Mouse (Mus musculus) hindbrain, embryonic 15.5 days (tissue): ENCODE data around the gene Traf3ip2. TPM values are rescaled to one million over a fixed set of nuclear protein-coding genes. Genes with fewer than 3 reads are reported as not detected.

ENCODE experiments used
- ATAC-seq: fragments of 200-750 bp; cut with Nextera tagmentation; 2 replicates; pipeline ENCODE4 v1.8.0; 2017; ENCODE audit warnings: low read depth, moderate number of reproducible peaks, moderate TSS enrichment; ENCODE audit not compliant: low FRiP score
- H3K27ac ChIP-seq: fragments of 300-500 bp; sonication (generic); replicated peaks from 2 replicates; pipeline ENCODE4 v1.5.1; 2015; ENCODE audit warnings: mild to moderate bottlenecking, inconsistent platforms
- H3K27me3 ChIP-seq: fragments of 300-500 bp; sonication (generic); 2 replicates; pipeline ENCODE4 v1.6.1; 2015; ENCODE audit warnings: control low read depth, inconsistent platforms
- H3K36me3 ChIP-seq: fragments of 300-500 bp; sonication (generic); 2 replicates; pipeline ENCODE4 v1.6.1; 2015; ENCODE audit warnings: control low read depth, inconsistent platforms
- H3K4me1 ChIP-seq: fragments of 300-500 bp; sonication (generic); replicated peaks from 2 replicates; pipeline ENCODE4 v1.6.1; 2015; ENCODE audit warnings: control low read depth, inconsistent platforms
- H3K4me2 ChIP-seq: fragments of 300-500 bp; sonication (generic); 2 replicates; pipeline ENCODE4 v1.6.1; 2015; ENCODE audit warnings: moderate library complexity, mild to moderate bottlenecking, inconsistent platforms
- H3K4me3 ChIP-seq: fragments of 300-500 bp; sonication (generic); 2 replicates; pipeline ENCODE4 v1.5.1; 2015; ENCODE audit warnings: mild to moderate bottlenecking, inconsistent platforms
- H3K9ac ChIP-seq: fragments of 300-500 bp; sonication (generic); 2 replicates; pipeline ENCODE4 v1.6.1; 2015; ENCODE audit warnings: inconsistent platforms
- H3K9me3 ChIP-seq: fragments of 300-500 bp; sonication (generic); 2 replicates; pipeline ENCODE4 v1.6.1; 2016; ENCODE audit warnings: control low read depth, inconsistent platforms
- WGBS: fragments of 180-500 bp; shearing (Covaris S2); methylation state at CpG from one replicate; pipeline ENCODE4 v1.1.7; 2015; 5-methylcytosine and 5-hydroxymethylcytosine counted together
- polyA plus RNA-seq: library from polyadenylated mRNA; unstranded; fragments of >200 nt; fragmentation: Nextera tagmentation; extraction: Ambion mirVana; gene quantifications from 2 replicates; pipeline ENCODE4 v1.2.1, GENCODE M21; 2015

Gene Traf3ip2
- polyA plus RNA-seq, 1 experiment from 2014 or later, result 7.9 TPM

GRCm38 (mm10) chr10:39640817-39641226, 28.1 kb downstream of the Traf3ip2 start:
- Histone ChIP-seq H3K4me2 (no peak overlapping the region), H3K9ac (no peak overlapping the region), H3K4me3 (no peak overlapping the region), H3K27me3 (no peaks in the 10 kb centered on the region), H3K4me1 (peaks cover 20% of the 10 kb centered on the region), H3K9me3 (no peaks in the 10 kb centered on the region), H3K27ac (0 out of 2 replicates have a peak overlapping the region, but pooled peaks have one; percentile 1), H3K36me3 (no peaks in the 10 kb centered on the region)
- ATAC-seq, result peak; percentile 79; the same call in 1 of the 2 replicates
- WGBS, result 12% methylated on average over 4 of the region's 4 CpGs

GRCm38 (mm10) chr10:39645789-39646628, 33.3 kb downstream of the Traf3ip2 start:
- Histone ChIP-seq H3K9me3 (no peaks in the 10 kb centered on the region), H3K4me3 (no peak overlapping the region), H3K36me3 (peaks cover 2% of the 10 kb centered on the region; the same call in 1 of the 2 replicates), H3K4me1 (peaks cover 19% of the 10 kb centered on the region), H3K4me2 (0 out of 2 replicates have a peak overlapping the region, but pooled peaks have one; percentile 16), H3K9ac (peak overlapping the region; percentile 16; the same call in 1 of the 2 replicates), H3K27ac (peak overlapping the region; percentile 53), H3K27me3 (no peaks in the 10 kb centered on the region)
- 37% methylated on average over 6 of the region's 6 CpGs for WGBS
- ATAC-seq, result peak; percentile 36; the same call in 1 of the 2 replicates

DNA sequence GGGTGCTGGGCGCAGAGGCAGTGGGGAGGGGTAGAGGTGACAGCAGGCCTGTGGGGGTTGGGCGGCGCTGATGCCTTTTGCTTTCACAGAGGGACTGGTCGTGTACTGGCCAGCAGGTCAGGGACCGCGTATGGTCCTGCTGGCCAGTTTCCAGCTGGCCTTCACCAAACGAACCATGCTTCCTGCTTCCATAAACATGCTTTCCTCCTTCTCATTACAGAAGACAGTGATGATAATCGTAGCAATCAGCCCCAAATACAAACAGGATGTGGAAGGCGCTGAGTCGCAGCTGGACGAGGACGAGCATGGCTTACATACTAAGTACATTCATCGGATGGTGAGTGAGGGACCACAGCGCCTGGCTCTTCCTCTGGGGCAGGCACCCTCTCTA, 33.9 kb downstream of the Traf3ip2 start:
- no peaks in the 10 kb centered on the region for H3K9me3 ChIP-seq
- no peak overlapping the region for H3K4me3 ChIP-seq
- ATAC-seq, result peak; percentile 45; the same call in 1 of the 2 replicates
- H3K27ac ChIP-seq, result peak overlapping the region; percentile 53
- peaks cover 17% of the 10 kb centered on the region for H3K4me1 ChIP-seq
- 0 out of 2 replicates have a peak overlapping the region, but pooled peaks have one; percentile 16 for H3K4me2 ChIP-seq
- H3K9ac ChIP-seq, result 0 out of 2 replicates have a peak overlapping the region, but pooled peaks have one; percentile 16
- no peaks in the 10 kb centered on the region for H3K27me3 ChIP-seq
- WGBS, result 38% methylated on average over 14 of the region's 14 CpGs
- peaks cover 7% of the 10 kb centered on the region; the same call in 1 of the 2 replicates for H3K36me3 ChIP-seq

- Histone ChIP-seq H3K4me1 (peaks cover 17% of the 10 kb centered on the region), H3K9me3 (no peaks in the 10 kb centered on the region), H3K36me3 (peaks cover 8% of the 10 kb centered on the region; the same call in 1 of the 2 replicates), H3K9ac (no peak overlapping the region), H3K4me3 (no peak overlapping the region), H3K27me3 (no peaks in the 10 kb centered on the region), H3K4me2 (0 out of 2 replicates have a peak overlapping the region, but pooled peaks have one; percentile 16), H3K27ac (peak overlapping the region; percentile 53; the same call in 1 of the 2 replicates)
- ATAC-seq, result no peak
- WGBS, result 79% methylated on average over 1 of the region's 1 CpGs
Measured at GRCm38 (mm10) chr10:39647118-39647517, 34.4 kb downstream of the Traf3ip2 start.

GRCm38 (mm10) chr10:39648278-39648677, 35.5 kb downstream of the Traf3ip2 start:
- Histone ChIP-seq H3K4me3 (no peak overlapping the region), H3K27ac (no peak overlapping the region), H3K36me3 (peaks cover 8% of the 10 kb centered on the region; the same call in 1 of the 2 replicates), H3K9me3 (no peaks in the 10 kb centered on the region), H3K9ac (no peak overlapping the region), H3K4me2 (no peak overlapping the region), H3K4me1 (peaks cover 17% of the 10 kb centered on the region), H3K27me3 (no peaks in the 10 kb centered on the region)
- 87% methylated on average over 3 of the region's 3 CpGs for WGBS
- ATAC-seq, result no peak

GRCm38 (mm10) chr10:39649550-39649949, 36.8 kb downstream of the Traf3ip2 start:
- 100% methylated on average over 3 of the region's 3 CpGs for WGBS

DNA sequence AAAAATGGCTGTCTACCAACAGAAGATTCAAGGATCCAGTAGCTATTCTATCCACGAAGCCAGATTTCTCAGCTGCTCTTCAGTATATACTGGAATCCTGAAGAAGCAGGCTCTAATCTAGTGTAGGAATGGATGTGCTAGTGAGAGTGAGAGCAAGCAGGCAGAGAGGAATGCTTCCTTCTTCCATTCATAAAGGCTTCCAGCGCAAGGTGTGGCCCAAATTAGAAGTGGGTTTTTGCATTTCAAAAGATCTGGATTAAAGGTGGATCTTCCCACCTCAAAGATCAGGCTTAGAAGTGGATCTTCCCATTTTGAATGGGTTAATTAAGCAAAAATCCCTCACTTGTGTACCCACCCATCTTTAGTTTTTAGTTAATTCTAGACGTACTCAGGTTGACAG, 37.6 kb downstream of the Traf3ip2 start:
- Histone ChIP-seq H3K27me3 (no peaks in the 10 kb centered on the region), H3K4me3 (no peak overlapping the region), H3K9me3 (no peaks in the 10 kb centered on the region), H3K27ac (no peak overlapping the region), H3K36me3 (peaks cover 8% of the 10 kb centered on the region; the same call in 1 of the 2 replicates), H3K4me1 (peaks cover 24% of the 10 kb centered on the region), H3K4me2 (no peak overlapping the region), H3K9ac (no peak overlapping the region)
- ATAC-seq, result no peak
- WGBS, result 93% methylated on average over 3 of the region's 3 CpGs

More at GRCm38 (mm10) chr10:39649550-39649949, 36.8 kb downstream of the Traf3ip2 start:
- Histone ChIP-seq H3K9me3 (no peaks in the 10 kb centered on the region), H3K4me1 (peaks cover 24% of the 10 kb centered on the region), H3K27ac (no peak overlapping the region), H3K36me3 (peaks cover 8% of the 10 kb centered on the region; the same call in 1 of the 2 replicates), H3K27me3 (no peaks in the 10 kb centered on the region), H3K9ac (no peak overlapping the region), H3K4me3 (no peak overlapping the region), H3K4me2 (no peak overlapping the region)
- no peak for ATAC-seq

DNA sequence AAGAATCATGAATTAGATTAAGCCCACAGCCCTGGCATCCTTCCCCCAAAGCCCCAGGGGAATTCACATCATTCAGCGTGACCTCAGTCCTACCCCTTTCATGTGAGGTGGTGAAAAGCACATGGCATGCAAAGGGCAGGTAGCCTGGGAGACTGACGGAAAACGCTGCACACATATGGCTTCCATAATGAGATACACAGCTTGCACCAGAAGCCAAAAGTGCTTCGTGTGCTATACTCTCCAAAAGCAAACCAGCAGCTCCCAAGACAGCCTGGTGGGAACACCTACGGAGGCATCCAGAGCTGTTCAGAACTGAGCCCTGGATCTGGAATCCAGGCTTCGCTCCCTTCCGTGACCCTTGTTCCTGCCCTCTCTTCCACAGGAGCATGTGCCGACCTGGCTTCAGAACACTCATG, 41.3 kb downstream of the Traf3ip2 start:
- Histone ChIP-seq H3K36me3 (peaks cover 8% of the 10 kb centered on the region; the same call in 1 of the 2 replicates), H3K4me1 (peaks cover 17% of the 10 kb centered on the region), H3K4me3 (no peak overlapping the region), H3K9me3 (no peaks in the 10 kb centered on the region), H3K4me2 (no peak overlapping the region), H3K27me3 (no peaks in the 10 kb centered on the region), H3K27ac (peak overlapping the region; percentile 6; the same call in 1 of the 2 replicates), H3K9ac (no peak overlapping the region)
- 38% methylated on average over 8 of the region's 8 CpGs for WGBS
- ATAC-seq, result 0 out of 2 replicates have a peak, but pooled peaks have one; percentile 27

GRCm38 (mm10) chr10:39658901-39659410, 46.2 kb downstream of the Traf3ip2 start:
- peak overlapping the region; percentile 79 for H3K27ac ChIP-seq
- WGBS, result 24% methylated on average over 5 of the region's 5 CpGs
- peaks cover 34% of the 10 kb centered on the region for H3K4me1 ChIP-seq
- H3K4me2 ChIP-seq, result no peak overlapping the region
- ATAC-seq, result 0 out of 2 replicates have a peak, but pooled peaks have one; percentile 1
- H3K27me3 ChIP-seq, result no peaks in the 10 kb centered on the region
- no peak overlapping the region for H3K4me3 ChIP-seq
- H3K9ac ChIP-seq, result no peak overlapping the region
- H3K36me3 ChIP-seq, result no peaks in the 10 kb centered on the region
- H3K9me3 ChIP-seq, result no peaks in the 10 kb centered on the region

GRCm38 (mm10) chr10:39659411-39660268, 46.9 kb downstream of the Traf3ip2 start:
- Histone ChIP-seq H3K4me2 (0 out of 2 replicates have a peak overlapping the region, but pooled peaks have one; percentile 13), H3K27me3 (no peaks in the 10 kb centered on the region), H3K36me3 (no peaks in the 10 kb centered on the region), H3K4me3 (no peak overlapping the region), H3K27ac (peak overlapping the region; percentile 79), H3K9me3 (no peaks in the 10 kb centered on the region), H3K4me1 (peaks cover 32% of the 10 kb centered on the region), H3K9ac (no peak overlapping the region)
- 1% methylated on average over 11 of the region's 11 CpGs for WGBS
- ATAC-seq, result peak; percentile 84

DNA sequence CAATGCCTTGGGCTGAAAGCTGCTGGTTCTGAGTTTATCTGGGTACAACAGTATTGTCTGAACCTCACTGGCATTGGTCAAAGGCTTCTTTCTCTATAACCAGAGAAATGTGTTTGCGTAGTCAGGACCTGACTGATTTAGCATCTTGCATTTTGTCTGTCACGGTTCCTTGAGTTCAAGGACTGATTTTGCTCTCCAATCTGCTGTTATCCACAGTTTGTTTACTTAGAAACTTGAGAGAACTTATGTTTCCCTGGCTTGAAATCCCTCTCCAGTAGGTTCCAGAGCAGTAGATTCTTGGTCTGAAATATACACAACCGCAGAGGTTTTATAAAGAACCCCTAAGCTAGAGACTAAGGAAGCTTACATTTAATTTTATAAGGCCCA, 47.5 kb downstream of the Traf3ip2 start:
- peak overlapping the region; percentile 79 for H3K27ac ChIP-seq
- H3K4me2 ChIP-seq, result no peak overlapping the region
- no peak overlapping the region for H3K9ac ChIP-seq
- no peak for ATAC-seq
- H3K27me3 ChIP-seq, result no peaks in the 10 kb centered on the region
- H3K9me3 ChIP-seq, result no peaks in the 10 kb centered on the region
- no peak overlapping the region for H3K4me3 ChIP-seq
- H3K4me1 ChIP-seq, result peaks cover 39% of the 10 kb centered on the region
- 48% methylated on average over 3 of the region's 3 CpGs for WGBS
- no peaks in the 10 kb centered on the region for H3K36me3 ChIP-seq
